Mouse (Mus musculus): ENCODE data around the gene Tmprss3. TPM values are rescaled to one million over a fixed set of nuclear protein-coding genes. Genes with fewer than 3 reads are reported as not detected.
A peak's percentile ranks its signal among the peaks of the same experiment; 100 is the strongest.

The Tmprss3 gene
- polyA plus RNA-seq, 1 experiment from 2014 or later, result not detected

DNA sequence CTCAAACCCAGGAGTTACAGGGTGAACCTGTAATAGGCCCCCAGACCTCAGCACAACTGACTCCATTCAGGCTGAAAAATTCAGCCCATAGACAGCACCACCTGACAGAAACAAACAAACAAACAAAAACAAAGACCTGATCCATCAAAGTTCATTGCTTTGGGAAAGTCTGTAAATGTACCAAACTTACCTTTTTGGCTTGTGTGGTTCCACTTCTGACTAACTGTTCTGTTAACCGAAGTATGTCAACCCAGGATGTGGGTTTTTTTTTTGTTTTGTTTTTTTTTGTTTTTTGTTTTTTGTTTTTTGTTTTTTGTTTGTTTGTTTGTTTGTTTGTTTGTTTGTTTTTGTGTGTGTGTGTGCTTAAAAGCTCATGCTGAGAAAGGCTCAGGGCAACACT, 62.0 kb downstream of the Tmprss3 start:
- WGBS, result 89% methylated on average over 1 of the region's 1 CpGs
- no peaks in the 10 kb centered on the region for H3K4me1 ChIP-seq (ENCODE audit: insufficient read depth)
- H3K27ac ChIP-seq (ENCODE audit: low read depth), result no peak overlapping the region
- ATAC-seq (ENCODE audit: insufficient read depth) (no peak), DNase-seq (no peak)
- no peaks in the 10 kb centered on the region for H3K36me3 ChIP-seq (ENCODE audit: insufficient read depth)
- H3K4me3 ChIP-seq (ENCODE audit: low read depth, low read length), result no peak overlapping the region
- H3K9ac ChIP-seq, result no peak overlapping the region
- no peak overlapping the region for H3K4me2 ChIP-seq
- no peaks in the 10 kb centered on the region for H3K27me3 ChIP-seq (ENCODE audit: insufficient read depth, low read length)
- no peak for TF ChIP-seq CTCF (IDR thresholded peaks at IDR 0.05; ENCODE audit: low read depth)
- no peaks in the 10 kb centered on the region for H3K9me3 ChIP-seq (ENCODE audit: low read depth, low read length)

DNA sequence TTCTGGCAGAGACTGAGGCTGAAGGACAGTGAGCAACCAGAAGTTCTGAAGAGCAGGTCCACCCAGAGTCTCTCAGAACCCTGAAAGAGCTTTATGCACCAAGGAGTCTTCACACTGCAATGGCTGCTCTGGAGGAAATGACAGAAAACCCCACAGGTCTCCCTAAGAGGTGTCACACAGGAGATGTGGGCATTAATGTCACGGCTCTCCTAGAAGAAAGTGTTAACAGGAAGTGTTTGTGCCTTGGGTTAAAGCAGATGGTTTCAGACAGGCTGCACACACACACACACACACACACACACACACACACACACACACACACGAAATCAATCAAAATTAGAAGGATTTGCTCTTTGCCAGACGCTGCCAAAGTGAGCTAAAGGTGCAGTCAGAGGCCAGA, 62.5 kb downstream of the Tmprss3 start:
- no peak overlapping the region for H3K27ac ChIP-seq (ENCODE audit: low read depth)
- H3K9me3 ChIP-seq (ENCODE audit: low read depth, low read length), result no peaks in the 10 kb centered on the region
- H3K36me3 ChIP-seq (ENCODE audit: insufficient read depth), result no peaks in the 10 kb centered on the region
- TF ChIP-seq CTCF (IDR thresholded peaks at IDR 0.05; ENCODE audit: low read depth), result no peak
- DNase-seq (no peak), ATAC-seq (ENCODE audit: insufficient read depth) (no peak)
- no peak overlapping the region for H3K4me3 ChIP-seq (ENCODE audit: low read depth, low read length)
- 34% methylated on average over 3 of the region's 3 CpGs for WGBS
- no peaks in the 10 kb centered on the region for H3K4me1 ChIP-seq (ENCODE audit: insufficient read depth)
- no peak overlapping the region for H3K9ac ChIP-seq
- H3K27me3 ChIP-seq (ENCODE audit: insufficient read depth, low read length), result no peaks in the 10 kb centered on the region
- H3K4me2 ChIP-seq, result no peak overlapping the region

DNA sequence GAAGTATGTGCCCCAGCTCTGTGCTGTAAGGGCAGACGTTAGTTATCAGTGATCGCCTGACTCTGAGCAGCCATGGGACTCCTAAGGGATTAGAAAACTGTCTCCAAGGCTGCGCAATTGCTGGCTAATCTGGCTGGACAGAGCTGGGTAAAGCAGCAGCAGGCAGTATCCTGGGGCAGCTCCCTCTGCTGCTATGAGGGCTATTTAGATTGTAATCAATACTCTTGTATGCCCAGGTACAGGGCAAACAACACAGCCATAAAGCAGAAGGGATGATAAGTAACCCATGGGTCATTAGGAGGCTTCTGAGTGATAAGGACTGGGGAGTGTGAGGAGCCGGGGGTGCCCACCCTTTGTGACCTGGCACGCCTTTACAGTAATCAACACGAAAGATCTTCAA, 63.9 kb downstream of the Tmprss3 start:
- H3K9ac ChIP-seq, result no peak overlapping the region
- WGBS, result 63% methylated on average over 6 of the region's 6 CpGs
- H3K27ac ChIP-seq (ENCODE audit: low read depth), result no peak overlapping the region
- H3K4me3 ChIP-seq (ENCODE audit: low read depth, low read length), result no peak overlapping the region
- DNase-seq, result no peak
- H3K4me2 ChIP-seq, result no peak overlapping the region
- no peaks in the 10 kb centered on the region for H3K9me3 ChIP-seq (ENCODE audit: low read depth, low read length)
- no peaks in the 10 kb centered on the region for H3K27me3 ChIP-seq (ENCODE audit: insufficient read depth, low read length)
- no peaks in the 10 kb centered on the region for H3K36me3 ChIP-seq (ENCODE audit: insufficient read depth)
- ATAC-seq (ENCODE audit: insufficient read depth), result no peak
- TF ChIP-seq CTCF (IDR thresholded peaks at IDR 0.05; ENCODE audit: low read depth), result no peak
- H3K4me1 ChIP-seq (ENCODE audit: insufficient read depth), result no peaks in the 10 kb centered on the region

DNA sequence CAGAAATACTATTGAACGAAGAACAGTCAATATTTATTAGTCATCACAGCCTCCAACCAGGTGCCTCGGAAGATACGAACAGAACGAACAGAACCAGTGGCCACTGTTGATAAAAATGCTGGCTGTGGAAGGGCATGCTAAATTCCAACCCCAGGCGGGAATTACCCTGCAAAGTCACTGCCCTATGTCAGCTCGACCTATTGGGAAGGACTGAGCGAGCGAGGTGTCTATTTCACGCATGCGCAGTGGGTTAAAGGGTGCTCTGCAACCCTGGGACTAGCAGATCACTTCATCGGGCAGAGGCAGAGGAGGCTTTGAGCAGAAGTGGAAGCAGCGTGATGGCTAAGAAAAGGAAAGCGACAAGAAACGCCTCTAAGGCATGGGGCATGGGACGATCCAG, 65.0 kb downstream of the Tmprss3 start:
- no peak for TF ChIP-seq CTCF (IDR thresholded peaks at IDR 0.05; ENCODE audit: low read depth)
- Histone ChIP-seq H3K27me3 (ENCODE audit: insufficient read depth, low read length) (no peaks in the 10 kb centered on the region), H3K36me3 (ENCODE audit: insufficient read depth) (no peaks in the 10 kb centered on the region), H3K4me3 (ENCODE audit: low read depth, low read length) (no peak overlapping the region), H3K4me1 (ENCODE audit: insufficient read depth) (no peaks in the 10 kb centered on the region), H3K27ac (ENCODE audit: low read depth) (no peak overlapping the region), H3K4me2 (no peak overlapping the region), H3K9ac (no peak overlapping the region), H3K9me3 (ENCODE audit: low read depth, low read length) (no peaks in the 10 kb centered on the region)
- 57% methylated on average over 15 of the region's 15 CpGs for WGBS
- ATAC-seq (ENCODE audit: insufficient read depth), result no peak
- peak; percentile 36 for DNase-seq

DNA sequence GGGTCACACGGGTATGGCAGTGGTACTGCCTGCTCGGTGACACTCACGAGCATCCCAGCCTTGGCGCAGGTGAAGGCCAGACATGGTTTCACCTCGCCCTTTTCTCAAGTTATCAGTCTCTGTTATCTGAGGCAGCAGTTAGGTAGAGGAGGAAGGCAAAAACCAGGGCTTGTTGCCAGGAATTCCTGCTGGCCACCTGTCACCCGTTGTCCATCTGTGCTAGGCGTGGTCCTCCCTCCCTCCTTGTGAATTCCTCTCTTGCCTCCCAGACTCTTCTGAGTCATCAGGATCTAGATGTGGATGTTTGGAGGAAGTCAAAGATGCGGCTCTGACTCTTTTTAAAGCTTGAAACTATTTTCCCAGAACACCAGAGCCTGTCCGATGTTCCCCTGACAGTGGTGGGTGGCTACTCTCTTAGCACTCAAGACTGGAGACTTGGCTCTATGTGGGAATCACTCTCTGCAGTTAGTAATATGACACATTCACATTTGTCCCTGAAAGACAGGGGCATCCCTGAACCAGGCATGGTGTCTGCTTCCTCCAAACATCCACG, 67.4 kb downstream of the Tmprss3 start:
- no peaks in the 10 kb centered on the region for H3K9me3 ChIP-seq (ENCODE audit: low read depth, low read length)
- TF ChIP-seq CTCF (IDR thresholded peaks at IDR 0.05; ENCODE audit: low read depth), result no peak
- 66% methylated on average over 10 of the region's 10 CpGs for WGBS

DNA sequence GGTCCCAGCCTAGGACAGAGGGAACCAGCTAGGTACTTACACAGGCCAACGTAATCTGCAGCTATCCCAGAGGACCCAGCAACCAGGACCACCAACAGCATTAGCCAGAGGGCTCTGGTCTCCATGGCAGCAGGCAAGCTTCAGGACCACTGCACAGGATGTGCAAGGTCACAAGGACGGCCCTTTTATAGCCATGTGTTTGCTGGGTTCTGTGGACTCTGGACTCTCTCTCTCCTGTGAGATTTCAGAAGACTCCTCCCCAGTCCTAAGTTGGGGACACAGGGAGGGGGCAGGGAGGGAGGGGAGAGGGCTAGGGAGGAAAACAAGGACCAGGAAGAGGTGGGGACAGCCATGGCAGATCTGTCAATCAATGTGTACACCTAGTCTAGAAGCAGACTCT, 69.3 kb downstream of the Tmprss3 start, which contains the start of gene Tff3:
Gene Tff3 (minus strand): TSS at position 195 of the 400 bp plus-strand sequence.
- 17% methylated on average over 2 of the region's 2 CpGs for WGBS
- Histone ChIP-seq H3K27ac (ENCODE audit: low read depth) (no peak within 1 kb of the TSS), H3K4me3 (ENCODE audit: low read depth, low read length) (no peak within 1 kb of the TSS), H3K36me3 (ENCODE audit: insufficient read depth) (no peaks in the 10 kb centered on the region), H3K27me3 (ENCODE audit: insufficient read depth, low read length) (no peaks in the 10 kb centered on the region), H3K9ac (no peak within 1 kb of the TSS), H3K9me3 (ENCODE audit: low read depth, low read length) (no peaks in the 10 kb centered on the region), H3K4me2 (no peak within 1 kb of the TSS), H3K4me1 (ENCODE audit: insufficient read depth) (no peaks in the 10 kb centered on the region)
- no peak for ATAC-seq (ENCODE audit: insufficient read depth)
- TF ChIP-seq CTCF (IDR thresholded peaks at IDR 0.05; ENCODE audit: low read depth), result no peak
- DNase-seq, result no peak

More for the DNA sequence above, 67.4 kb downstream of the Tmprss3 start:
- DNase-seq (no peak), ATAC-seq (ENCODE audit: insufficient read depth) (no peak)
- Histone ChIP-seq H3K27ac (ENCODE audit: low read depth) (no peak overlapping the region), H3K36me3 (ENCODE audit: insufficient read depth) (no peaks in the 10 kb centered on the region), H3K27me3 (ENCODE audit: insufficient read depth, low read length) (no peaks in the 10 kb centered on the region), H3K4me2 (no peak overlapping the region), H3K4me3 (ENCODE audit: low read depth, low read length) (no peak overlapping the region), H3K9ac (no peak overlapping the region), H3K4me1 (ENCODE audit: insufficient read depth) (no peaks in the 10 kb centered on the region)

Other genes starting within 250 kb of the Tmprss3 start
- not detected in 2 replicates for gene Umodl1, start 244.3 kb downstream of the Tmprss3 start, polyA plus RNA-seq (2014; fragmentation: Nextera tagmentation; extraction: Ambion mirVana)
- gene Abcg1, start 141.3 kb downstream of the Tmprss3 start, polyA plus RNA-seq (2014; fragmentation: Nextera tagmentation; extraction: Ambion mirVana), result 8.4 and 9.6 TPM in 2 replicates
- not detected in 2 replicates for gene Tff3, start 69.3 kb downstream of the Tmprss3 start, polyA plus RNA-seq (2014; fragmentation: Nextera tagmentation; extraction: Ambion mirVana)
- gene Tff2, start 54.7 kb downstream of the Tmprss3 start, polyA plus RNA-seq (2014; fragmentation: Nextera tagmentation; extraction: Ambion mirVana), result not detected in 2 replicates
- not detected in 2 replicates for gene Tff1, start 33.7 kb downstream of the Tmprss3 start, polyA plus RNA-seq (2014; fragmentation: Nextera tagmentation; extraction: Ambion mirVana)
- 0.26 and 0.64 TPM in 2 replicates for gene Ubash3a, start 8.9 kb upstream of the Tmprss3 start, polyA plus RNA-seq (2014; fragmentation: Nextera tagmentation; extraction: Ambion mirVana)
- gene Rsph1, start 78.4 kb upstream of the Tmprss3 start, polyA plus RNA-seq (2014; fragmentation: Nextera tagmentation; extraction: Ambion mirVana), result 0.78 and 0.86 TPM in 2 replicates
- 5.9 and 6.9 TPM in 2 replicates for gene Slc37a1, start 87.8 kb upstream of the Tmprss3 start, polyA plus RNA-seq (2014; fragmentation: Nextera tagmentation; extraction: Ambion mirVana)
- gene Pde9a, start 187.2 kb upstream of the Tmprss3 start, polyA plus RNA-seq (2014; fragmentation: Nextera tagmentation; extraction: Ambion mirVana), result 35.8 and 36.7 TPM in 2 replicates